Mouse (Mus musculus) cerebral cortex, adult 2 months (tissue): ENCODE data around the gene Shcbp1l.

Experiments used
- WGBS: fragments of 180-500 bp; shearing (Covaris S2); methylation state at CpG from one replicate; pipeline ENCODE4 v1.1.7; 2018; 5-methylcytosine and 5-hydroxymethylcytosine counted together

The Shcbp1l gene

GRCm38 (mm10) chr1:153424770-153425584, at the start of gene Shcbp1l:
Shcbp1l (plus strand) TSS chr1:153425162.
- 4% methylated on average over 60 of the region's 60 CpGs for WGBS

GRCm38 (mm10) chr1:153376446-153376845, 48.5 kb upstream of the Shcbp1l start:
- 60% methylated on average over 6 of the region's 6 CpGs for WGBS

GRCm38 (mm10) chr1:153378587-153378986, 46.4 kb upstream of the Shcbp1l start:
- 63% methylated on average over 6 of the region's 6 CpGs for WGBS

- WGBS = 90% methylated on average over 5 of the region's 5 CpGs
These were observed 45.1 kb upstream of the Shcbp1l start for GRCm38 (mm10) chr1:153379832-153380231.

- WGBS = 94% methylated on average over 9 of the region's 9 CpGs
These were observed 44.1 kb upstream of the Shcbp1l start for GRCm38 (mm10) chr1:153380746-153381282.

- 72% methylated on average over 6 of the region's 6 CpGs for WGBS
These were observed 39.9 kb upstream of the Shcbp1l start for GRCm38 (mm10) chr1:153385081-153385480.

GRCm38 (mm10) chr1:153385661-153386060, 39.3 kb upstream of the Shcbp1l start:
- WGBS = 81% methylated on average over 5 of the region's 5 CpGs

GRCm38 (mm10) chr1:153386271-153387069, 38.5 kb upstream of the Shcbp1l start:
- WGBS = 53% methylated on average over 25 of the region's 25 CpGs

GRCm38 (mm10) chr1:153395706-153396105, 29.3 kb upstream of the Shcbp1l start:
- 82% methylated on average over 4 of the region's 4 CpGs for WGBS

- 6% methylated on average over 7 of the region's 7 CpGs for WGBS
These were observed 23.2 kb upstream of the Shcbp1l start for GRCm38 (mm10) chr1:153401765-153402164.

- 93% methylated on average over 11 of the region's 11 CpGs for WGBS
These were observed 17.3 kb upstream of the Shcbp1l start for GRCm38 (mm10) chr1:153407641-153408040.

GRCm38 (mm10) chr1:153408296-153408695, 16.7 kb upstream of the Shcbp1l start:
- 93% methylated on average over 5 of the region's 5 CpGs for WGBS

GRCm38 (mm10) chr1:153410915-153411314, 14.0 kb upstream of the Shcbp1l start:
- WGBS = 97% methylated on average over 1 of the region's 4 CpGs

GRCm38 (mm10) chr1:153411723-153412122, 13.2 kb upstream of the Shcbp1l start:
- WGBS = 91% methylated on average over 6 of the region's 6 CpGs

GRCm38 (mm10) chr1:153412663-153413396, 12.1 kb upstream of the Shcbp1l start:
- WGBS = 75% methylated on average over 3 of the region's 4 CpGs

GRCm38 (mm10) chr1:153413397-153414020, 11.5 kb upstream of the Shcbp1l start:
- WGBS = 72% methylated on average over 13 of the region's 13 CpGs

GRCm38 (mm10) chr1:153414114-153414723, 10.7 kb upstream of the Shcbp1l start:
- 77% methylated on average over 24 of the region's 24 CpGs for WGBS

GRCm38 (mm10) chr1:153414962-153415361, 10.0 kb upstream of the Shcbp1l start:
- WGBS = 88% methylated on average over 4 of the region's 4 CpGs

GRCm38 (mm10) chr1:153415742-153416141, 9.2 kb upstream of the Shcbp1l start:
- 76% methylated on average over 3 of the region's 5 CpGs for WGBS

GRCm38 (mm10) chr1:153416271-153416832, 8.6 kb upstream of the Shcbp1l start:
- 86% methylated on average over 3 of the region's 3 CpGs for WGBS
